Mouse (Mus musculus) MEL (cell line): Measurements from ENCODE around the gene Cgref1. TPM values are rescaled to one million over a fixed set of nuclear protein-coding genes. Genes with fewer than 3 reads are reported as not detected.

Experiments used
- DNase-seq: peaks from one replicate; pipeline ENCODE4 v3.0.0; 2011; ENCODE audit warnings: low read depth, low spot score
- H3K27ac ChIP-seq: 2 replicates; pipeline ENCODE4 v1.5.1; 2012; ENCODE audit warnings: low read depth, mild to moderate bottlenecking, control low read depth, low read length, moderate library complexity; ENCODE audit not compliant: control insufficient read depth
- H3K27me3 ChIP-seq, 2 experiments: fragments of 150-350 bp in 1 of 2; sonication (generic) in 1 of 2; 2 replicates each; pipeline ENCODE4 v1.6.1; 2012; ENCODE audit warnings: low read length in 2 of 2, mild to moderate bottlenecking in 2 of 2, improper control_type of control experiment in 1 of 2, moderate library complexity in 1 of 2; ENCODE audit not compliant: insufficient read depth in 2 of 2, control insufficient read depth in 1 of 2
- H3K36me3 ChIP-seq, 2 experiments: 2 replicates each; pipeline ENCODE4 v1.6.1; 2012 to 2014; ENCODE audit warnings: low read length in 2 of 2, improper control_type of control experiment in 1 of 2, inconsistent platforms in 1 of 2, mild to moderate bottlenecking in 1 of 2; ENCODE audit not compliant: insufficient read depth in 2 of 2, control insufficient read depth in 1 of 2
- H3K4me1 ChIP-seq, 2 experiments: fragments of 150-350 bp in 1 of 2; sonication (generic) in 1 of 2; 2 replicates each; pipeline ENCODE4 v1.6.1; 2012; ENCODE audit warnings: low read length in 2 of 2, improper control_type of control experiment in 1 of 2, mild to moderate bottlenecking in 1 of 2; ENCODE audit not compliant: insufficient read depth in 2 of 2, control insufficient read depth in 1 of 2
- H3K4me3 ChIP-seq, 2 experiments: fragments of 150-350 bp in 1 of 2; sonication (generic) in 1 of 2; 2 replicates each; pipeline ENCODE4 v1.5.1; 2012; ENCODE audit warnings: low read depth in 2 of 2, low read length in 2 of 2, mild to moderate bottlenecking in 2 of 2, moderate library complexity in 2 of 2, control low read depth in 1 of 2, improper control_type of control experiment in 1 of 2; ENCODE audit not compliant: control insufficient read depth in 1 of 2, insufficient read depth in 1 of 2
- H3K79me2 ChIP-seq: 2 replicates; pipeline ENCODE4 v1.6.1; 2012; ENCODE audit warnings: mild to moderate bottlenecking, low read length, moderate library complexity; ENCODE audit not compliant: control insufficient read depth, poor library complexity, insufficient read depth
- H3K9ac ChIP-seq: 2 replicates; pipeline ENCODE4 v1.6.1; 2012; ENCODE audit warnings: low read depth, mild to moderate bottlenecking, control low read depth, low read length, moderate library complexity; ENCODE audit not compliant: control insufficient read depth, poor library complexity, severe bottlenecking
- H3K9me3 ChIP-seq: fragments of 150-350 bp; sonication (generic); replicated peaks from 2 replicates; pipeline ENCODE4 v1.6.1; 2012; ENCODE audit warnings: mild to moderate bottlenecking, low read length, improper control_type of control experiment, moderate library complexity; ENCODE audit not compliant: insufficient read depth
- CHD1 ChIP-seq: IDR thresholded peaks from 2 replicates; pipeline ENCODE4 v1.6.1; 2012; ENCODE audit warnings: low read depth, mild to moderate bottlenecking, inconsistent platforms, low read length, improper control_type of control experiment
- CTCF ChIP-seq, 3 experiments: IDR thresholded peaks in 2 of 3; conservative IDR thresholded peaks in 1 of 3; 2 replicates each; pipeline ENCODE4 v1.5.1; 2011 to 2012; ENCODE audit warnings: low read length in 3 of 3, low read depth in 2 of 3, mild to moderate bottlenecking in 2 of 3, improper control_type of control experiment in 1 of 3, inconsistent platforms in 1 of 3, mixed read lengths in 1 of 3, moderate library complexity in 1 of 3; ENCODE audit not compliant: control insufficient read depth in 1 of 3, insufficient read depth in 1 of 3, poor library complexity in 1 of 3, severe bottlenecking in 1 of 3
- KAT2A ChIP-seq: conservative IDR thresholded peaks from 2 replicates; pipeline ENCODE4 v1.6.1; 2012; ENCODE audit warnings: low read depth, low read length, improper control_type of control experiment, inconsistent platforms
- MAFK ChIP-seq: IDR thresholded peaks from 2 replicates; pipeline ENCODE4 v1.6.1; 2011; ENCODE audit warnings: low read depth, mild to moderate bottlenecking, low read length, improper control_type of control experiment, borderline replicate concordance
- MAX ChIP-seq: IDR thresholded peaks from 2 replicates; pipeline ENCODE4 v1.6.1; 2011; ENCODE audit warnings: low read length, improper control_type of control experiment
- NELFE ChIP-seq: IDR thresholded peaks from 2 replicates; pipeline ENCODE4 v1.6.1; 2011; ENCODE audit warnings: low read depth, low read length, improper control_type of control experiment
- SIN3A ChIP-seq: IDR thresholded peaks from 2 replicates; pipeline ENCODE4 v1.6.1; 2012; ENCODE audit warnings: low read length, improper control_type of control experiment, inconsistent platforms
- TBP ChIP-seq: IDR thresholded peaks from 2 replicates; pipeline ENCODE4 v1.8.0; 2011; ENCODE audit warnings: low read depth, low read length, improper control_type of control experiment
- ZNF384 ChIP-seq: IDR thresholded peaks from 2 replicates; pipeline ENCODE4 v1.6.1; 2012; ENCODE audit warnings: low read depth, mild to moderate bottlenecking, inconsistent platforms, low read length, improper control_type of control experiment
- polyA plus RNA-seq, 2 experiments: library from polyadenylated mRNA; stranded (reverse) in 1 of 2; unstranded in 1 of 2; fragments of >175 nt in 1 of 2; fragments of >200 nt in 1 of 2; gene quantifications; 2 replicates each; pipeline versions ENCODE4 v1.2.1 to v1.2.4; 2012; ENCODE audit warnings: low replicate concordance in 2 of 2, low read depth in 1 of 2; ENCODE audit not compliant: insufficient read length in 2 of 2, insufficient read depth in 1 of 2, missing spikeins in 1 of 2
- total RNA-seq: library from RNA; depleted of rRNA; stranded (reverse); fragments of 300-350 nt; gene quantifications from 2 replicates; pipeline ENCODE4 v1.2.3, GENCODE M21; 2012

Gene Cgref1
- total and polyA plus RNA-seq, 3 experiments: 1.4 TPM; not detected in 2

DNA sequence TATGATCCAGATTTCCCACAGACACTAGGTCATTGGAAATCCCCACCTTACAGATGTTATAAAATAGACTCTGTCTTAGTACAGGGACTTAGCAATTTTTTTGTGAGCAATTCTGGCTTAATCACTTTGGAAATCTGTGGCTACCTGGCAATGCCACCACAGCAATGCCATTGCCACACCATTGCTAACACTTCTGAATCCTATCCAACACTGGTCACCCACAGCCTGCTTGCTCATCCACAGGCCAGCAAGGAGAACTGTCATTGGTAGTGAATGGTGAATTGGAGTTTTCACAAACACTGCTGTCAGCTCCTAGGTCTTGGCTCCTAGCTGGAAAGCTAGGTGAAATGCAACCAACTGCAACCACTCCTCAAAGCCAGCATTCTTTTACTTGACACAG, 34.9 kb downstream of the Cgref1 start:
- Histone ChIP-seq H3K27ac (no peak overlapping the region), H3K4me3 (no peak overlapping the region)
- DNase-seq: no peak

DNA sequence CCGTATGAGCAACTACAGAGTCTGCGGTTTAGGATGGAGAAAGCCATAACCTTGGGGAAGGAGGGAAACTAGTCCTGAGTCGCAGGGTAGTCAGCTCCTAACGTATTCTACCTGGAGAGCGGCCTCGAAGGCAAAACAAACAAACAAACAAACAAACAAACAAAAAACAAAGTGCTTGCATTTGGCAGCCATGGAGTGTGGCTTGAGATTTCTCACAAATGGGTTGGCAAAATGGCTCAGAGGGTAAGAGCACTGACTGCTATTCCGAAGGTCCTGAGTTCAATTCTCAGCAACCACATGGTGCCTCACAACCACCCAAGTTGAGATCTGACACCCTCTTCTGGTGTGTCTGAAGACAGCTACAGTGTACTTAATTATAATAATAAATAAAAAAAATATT, 35.5 kb downstream of the Cgref1 start:
- no peak overlapping the region for H3K27ac ChIP-seq
- TF ChIP-seq ZNF384 (no peak), CHD1 (no peak), MAX (no peak), KAT2A (no peak), MAFK (0 out of 2 replicates have a peak, but pooled peaks have one; percentile 14), NELFE (no peak), TBP (peak; percentile 96)

More for the DNA sequence above, 34.9 kb downstream of the Cgref1 start:
- Histone ChIP-seq H3K9me3 (no peaks in the 10 kb centered on the region), H3K36me3 (peaks cover 4 to 20% of the 10 kb centered on the region in 2 experiments; a peak in 3 of 4 replicates), H3K27me3 (no peaks in the 10 kb centered on the region), H3K79me2 (peaks cover 16% of the 10 kb centered on the region), H3K9ac (no peak overlapping the region), H3K4me1 (peaks cover 14 to 39% of the 10 kb centered on the region in 2 experiments)
- no peak for TF ChIP-seq TBP

DNA sequence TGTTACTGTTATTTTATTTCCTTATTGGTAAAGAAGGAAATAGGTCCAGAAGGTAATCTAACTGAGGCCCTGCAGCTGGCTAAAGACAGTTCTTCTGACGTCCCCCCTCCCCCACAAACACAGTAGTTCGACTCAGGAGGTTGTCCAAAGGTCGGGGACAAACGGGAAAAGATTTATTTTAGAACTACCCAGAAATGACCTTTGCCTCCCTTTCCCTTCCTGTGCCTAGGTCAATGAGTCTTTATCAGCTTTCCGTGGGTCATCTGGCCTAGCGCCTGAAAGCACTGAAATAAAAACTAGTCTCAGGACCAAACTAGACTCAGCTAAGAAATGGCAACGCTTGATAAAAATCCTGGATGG, 36.1 kb downstream of the Cgref1 start:
- H3K36me3 ChIP-seq: peaks cover 4 to 11% of the 10 kb centered on the region in 2 experiments; a peak in 3 of 4 replicates
- no peak overlapping the region for H3K9ac ChIP-seq
- DNase-seq: no peak
- no peaks in the 10 kb centered on the region for H3K27me3 ChIP-seq
- H3K79me2 ChIP-seq: peaks cover 18% of the 10 kb centered on the region
- no peak overlapping the region for H3K27ac ChIP-seq
- TF ChIP-seq SIN3A (no peak), KAT2A (no peak), CTCF (IDR thresholded peaks at IDR 0.05 in 2 of 3, conservative IDR thresholded peaks at IDR 0.05 in 1 of 3; ENCODE audit: control insufficient read depth in 1 of 3, insufficient read depth in 1 of 3, low read depth in 2 of 3, low read length in 3 of 3, poor library complexity in 1 of 3, severe bottlenecking in 1 of 3) (no peak), NELFE (no peak)
- no peaks in the 10 kb centered on the region for H3K9me3 ChIP-seq
- H3K4me3 ChIP-seq: no peak overlapping the region
- peaks cover 4 to 27% of the 10 kb centered on the region in 2 experiments for H3K4me1 ChIP-seq

More for the DNA sequence above, 35.5 kb downstream of the Cgref1 start:
- H3K79me2 ChIP-seq: peaks cover 18% of the 10 kb centered on the region
- DNase-seq: no peak
- H3K9me3 ChIP-seq: no peaks in the 10 kb centered on the region
- no peak overlapping the region for H3K4me3 ChIP-seq
- H3K4me1 ChIP-seq: peaks cover 9 to 33% of the 10 kb centered on the region in 2 experiments
- H3K27me3 ChIP-seq: no peaks in the 10 kb centered on the region
- peaks cover 4 to 14% of the 10 kb centered on the region in 2 experiments; a peak in 3 of 4 replicates for H3K36me3 ChIP-seq
- H3K9ac ChIP-seq: no peak overlapping the region
